Mouse (Mus musculus): ENCODE measurements around the gene Msh5. TPM values are rescaled to one million over a fixed set of nuclear protein-coding genes. Genes with fewer than 3 reads are reported as not detected.
"Not testable (repeated sequence)": the region's sequence is repeated elsewhere in the genome, so short reads cannot be mapped to it uniquely, and the experiment has no call there.

Gene Msh5
- polyA plus RNA-seq, 1 experiment: not detected

- Histone ChIP-seq H3K4me1 (ENCODE audit: control insufficient read depth, insufficient read depth, insufficient read length, low read length) (peaks cover 12% of the 10 kb centered on the region; the same call in 1 of the 2 replicates), H3K4me3 (ENCODE audit: insufficient read depth, low read depth, low read length) (peak overlapping the region; percentile 63), H3K27ac (replicated peaks; ENCODE audit: low read depth, low read length) (peak overlapping the region; percentile 57)
Measured at GRCm38 (mm10) chr17:35045807-35046680, 501 bp downstream of the Msh5 start.

- Histone ChIP-seq H3K4me1 (ENCODE audit: control insufficient read depth, insufficient read depth, insufficient read length, low read length) (peaks cover 12% of the 10 kb centered on the region; the same call in 1 of the 2 replicates), H3K27ac (replicated peaks; ENCODE audit: low read depth, low read length) (peak overlapping the region; percentile 26; the same call in 1 of the 2 replicates), H3K4me3 (ENCODE audit: insufficient read depth, low read depth, low read length) (no peak overlapping the region)
Measured at GRCm38 (mm10) chr17:35044904-35045806, 1.4 kb downstream of the Msh5 start.

- H3K4me3 ChIP-seq (ENCODE audit: insufficient read depth, low read depth, low read length): no peak overlapping the region
- no peak overlapping the region for H3K27ac ChIP-seq (replicated peaks; ENCODE audit: low read depth, low read length)
- H3K4me1 ChIP-seq (ENCODE audit: control insufficient read depth, insufficient read depth, insufficient read length, low read length): peaks cover 9% of the 10 kb centered on the region; the same call in 1 of the 2 replicates
Measured at GRCm38 (mm10) chr17:35043794-35044193, 2.8 kb downstream of the Msh5 start.

- Histone ChIP-seq H3K27ac (replicated peaks; ENCODE audit: low read depth, low read length) (no peak overlapping the region), H3K4me1 (ENCODE audit: control insufficient read depth, insufficient read depth, insufficient read length, low read length) (0 out of 2 replicates have a peak, but pooled peaks cover 2% of the 10 kb centered on the region), H3K4me3 (ENCODE audit: insufficient read depth, low read depth, low read length) (no peak overlapping the region)
Measured at GRCm38 (mm10) chr17:35039121-35039873, 7.2 kb downstream of the Msh5 start.

GRCm38 (mm10) chr17:35034896-35035295, 11.6 kb downstream of the Msh5 start:
- Histone ChIP-seq H3K4me3 (ENCODE audit: insufficient read depth, low read depth, low read length) (no peak overlapping the region), H3K27ac (replicated peaks; ENCODE audit: low read depth, low read length) (no peak overlapping the region), H3K4me1 (ENCODE audit: control insufficient read depth, insufficient read depth, insufficient read length, low read length) (no peaks in the 10 kb centered on the region)

GRCm38 (mm10) chr17:35033703-35034102, 12.8 kb downstream of the Msh5 start:
- H3K4me3 ChIP-seq (ENCODE audit: insufficient read depth, low read depth, low read length); H3K4me1 ChIP-seq (ENCODE audit: control insufficient read depth, insufficient read depth, insufficient read length, low read length); H3K27ac ChIP-seq (replicated peaks; ENCODE audit: low read depth, low read length): not testable (repeated sequence)

- H3K4me3 ChIP-seq (ENCODE audit: insufficient read depth, low read depth, low read length): no peak overlapping the region
- H3K27ac ChIP-seq (replicated peaks; ENCODE audit: low read depth, low read length): no peak overlapping the region
- no peaks in the 10 kb centered on the region for H3K4me1 ChIP-seq (ENCODE audit: control insufficient read depth, insufficient read depth, insufficient read length, low read length)
Measured at GRCm38 (mm10) chr17:35032323-35032870, 14.1 kb downstream of the Msh5 start.

- H3K27ac ChIP-seq (replicated peaks; ENCODE audit: low read depth, low read length): no peak overlapping the region
- H3K4me3 ChIP-seq (ENCODE audit: insufficient read depth, low read depth, low read length): no peak overlapping the region
Measured at GRCm38 (mm10) chr17:35031880-35032279, 14.7 kb downstream of the Msh5 start.

GRCm38 (mm10) chr17:35031272-35031671, 15.3 kb downstream of the Msh5 start:
- Histone ChIP-seq H3K4me1 (ENCODE audit: control insufficient read depth, insufficient read depth, insufficient read length, low read length) (no peaks in the 10 kb centered on the region), H3K27ac (replicated peaks; ENCODE audit: low read depth, low read length) (no peak overlapping the region)

More at GRCm38 (mm10) chr17:35031880-35032279, 14.7 kb downstream of the Msh5 start:
- no peaks in the 10 kb centered on the region for H3K4me1 ChIP-seq (ENCODE audit: control insufficient read depth, insufficient read depth, insufficient read length, low read length)

GRCm38 (mm10) chr17:35029691-35030532, 16.6 kb downstream of the Msh5 start:
- no peak overlapping the region for H3K4me3 ChIP-seq (ENCODE audit: insufficient read depth, low read depth, low read length)
- no peak overlapping the region for H3K27ac ChIP-seq (replicated peaks; ENCODE audit: low read depth, low read length)
- H3K4me1 ChIP-seq (ENCODE audit: control insufficient read depth, insufficient read depth, insufficient read length, low read length): no peaks in the 10 kb centered on the region

More at GRCm38 (mm10) chr17:35031272-35031671, 15.3 kb downstream of the Msh5 start:
- H3K4me3 ChIP-seq (ENCODE audit: insufficient read depth, low read depth, low read length): no peak overlapping the region

- no peak overlapping the region for H3K27ac ChIP-seq (replicated peaks; ENCODE audit: low read depth, low read length)
- H3K4me1 ChIP-seq (ENCODE audit: control insufficient read depth, insufficient read depth, insufficient read length, low read length): no peaks in the 10 kb centered on the region
- H3K4me3 ChIP-seq (ENCODE audit: insufficient read depth, low read depth, low read length): no peak overlapping the region
Measured at GRCm38 (mm10) chr17:35028315-35028714, 18.2 kb downstream of the Msh5 start.

- H3K4me3 ChIP-seq (ENCODE audit: insufficient read depth, low read depth, low read length): no peak within 1 kb of the TSS
- H3K27ac ChIP-seq (replicated peaks; ENCODE audit: low read depth, low read length): no peak within 1 kb of the TSS
- H3K4me1 ChIP-seq (ENCODE audit: control insufficient read depth, insufficient read depth, insufficient read length, low read length): peaks cover 3% of the 10 kb centered on the region; the same call in 1 of the 2 replicates
Measured at GRCm38 (mm10) chr17:35027277-35028068, 19.1 kb downstream of the Msh5 start, which contains the start of gene Sapcd1. Gene Sapcd1 (minus strand): TSS chr17:35028016.

- Histone ChIP-seq H3K27ac (replicated peaks; ENCODE audit: low read depth, low read length) (no peak overlapping the region), H3K4me1 (ENCODE audit: control insufficient read depth, insufficient read depth, insufficient read length, low read length) (peaks cover 3% of the 10 kb centered on the region; the same call in 1 of the 2 replicates), H3K4me3 (ENCODE audit: insufficient read depth, low read depth, low read length) (no peak overlapping the region)
Measured at GRCm38 (mm10) chr17:35026206-35026605, 20.3 kb downstream of the Msh5 start.
